Mouse (Mus musculus) layer of hippocampus, postnatal 36 days (tissue): ENCODE data around the gene Rpl18a. TPM values are rescaled to one million over a fixed set of nuclear protein-coding genes. Genes with fewer than 3 reads are reported as not detected.

Experiments used
- DNase-seq, 2 experiments: peaks; one replicate each; pipeline ENCODE4 v3.0.0; 2022
- microRNA-seq, 2 experiments: library from miRNA; unstranded; fragments of <30 nt; microRNA quantifications; one replicate each; pipeline ENCODE4 v1.2.0; 2021
- total RNA-seq, 2 experiments: library from RNA; stranded (reverse); gene quantifications; 2 replicates each; pipeline ENCODE4 v1.2.3; 2021

The Rpl18a gene
- total RNA-seq, 2 experiments from 2014 or later = 659 to 685 TPM

GRCm38 (mm10) chr8:70853863-70854262 is 43.3 kb downstream of the Rpl18a start:
- DNase-seq = no peak

- no peak for DNase-seq
Measured at GRCm38 (mm10) chr8:70852595-70853231, 44.5 kb downstream of the Rpl18a start.

- no peak for DNase-seq
Measured at GRCm38 (mm10) chr8:70851837-70852236, 45.4 kb downstream of the Rpl18a start.

GRCm38 (mm10) chr8:70850947-70851346 is 46.3 kb downstream of the Rpl18a start:
- no peak for DNase-seq

GRCm38 (mm10) chr8:70850132-70850845 is 46.9 kb downstream of the Rpl18a start:
- DNase-seq = no peak

- DNase-seq = no peak
Measured at GRCm38 (mm10) chr8:70849333-70849990, 47.8 kb downstream of the Rpl18a start.

GRCm38 (mm10) chr8:70846371-70847154 is 50.6 kb downstream of the Rpl18a start:
- DNase-seq = no peak

GRCm38 (mm10) chr8:70845108-70845507 is 52.1 kb downstream of the Rpl18a start:
- no peak for DNase-seq

Small RNAs within 50 kb of the gene (microRNA-seq; reads per million reads assigned to microRNA genes)
- gene Mir1969 = 8.0 to 12.8 reads per million in 2 experiments
- 0.85 to 1.5 reads per million in 2 experiments for gene Mir7067

Other genes starting within 250 kb of the Rpl18a start
- gene Pgpep1, start 237.0 kb downstream of the Rpl18a start, total RNA-seq = 10 to 100 TPM; 23.1 TPM
- gene Lsm4, start 224.2 kb downstream of the Rpl18a start, total RNA-seq = 10 to 100 TPM; 60.3 to 68.5 TPM
- gene Jund, start 198.5 kb downstream of the Rpl18a start, total RNA-seq = 100 to 1,000 TPM; 157 to 183 TPM
- gene Iqcn, start 194.0 kb downstream of the Rpl18a start, total RNA-seq = under 1 TPM; 0.08 to 0.10 TPM
- gene Gm3336, start 178.9 kb downstream of the Rpl18a start, total RNA-seq = not detected
- 1 to 10 TPM; 1.5 to 2.4 TPM for gene Pde4c, start 173.7 kb downstream of the Rpl18a start, total RNA-seq
- 100 to 1,000 TPM; 729 to 765 TPM for gene Rab3a, start 142.7 kb downstream of the Rpl18a start, total RNA-seq
- gene Mpv17l2, start 136.5 kb downstream of the Rpl18a start, total RNA-seq = 10 to 100 TPM; 34.3 to 35.8 TPM
- 100 to 1,000 TPM; 153 to 158 TPM for gene Pik3r2, start 120.7 kb downstream of the Rpl18a start, total RNA-seq
- gene Mast3, start 92.4 kb downstream of the Rpl18a start, total RNA-seq = 100 to 1,000 TPM; 452 to 459 TPM
- under 1 TPM; 0.56 to 0.87 TPM for gene Il12rb1, start 89.0 kb downstream of the Rpl18a start, total RNA-seq
- gene Arrdc2, start 57.7 kb downstream of the Rpl18a start, total RNA-seq = 10 to 100 TPM; 18.5 to 25.6 TPM
- gene Kcnn1, start 34.2 kb downstream of the Rpl18a start, total RNA-seq = 10 to 100 TPM; 16.9 to 17.7 TPM
- gene Ccdc124, start 23.5 kb downstream of the Rpl18a start, total RNA-seq = 10 to 100 TPM; 83.4 to 95.4 TPM
- 1 to 10 TPM; 8.1 to 8.9 TPM for gene Slc5a5, start 4.7 kb downstream of the Rpl18a start, total RNA-seq
- 10 to 100 TPM; 87.3 to 89.7 TPM for gene Map1s, start 8.5 kb upstream of the Rpl18a start, total RNA-seq